Mouse (Mus musculus) midbrain, postnatal 0 days (tissue): ENCODE results near the gene Pafah1b3. TPM values are rescaled to one million over a fixed set of nuclear protein-coding genes. Genes with fewer than 3 reads are reported as not detected.

Source experiments
- ATAC-seq: fragments of 200-750 bp; cut with Nextera tagmentation; 2 replicates; pipeline ENCODE4 v1.8.0; 2017; ENCODE audit warnings: moderate number of reproducible peaks, mild to moderate bottlenecking, moderate TSS enrichment, moderate library complexity; ENCODE audit not compliant: low FRiP score
- DNase-seq: peaks from one replicate; pipeline ENCODE4 v3.0.0-alpha.2; 2015; ENCODE audit warnings: low spot score
- H3K27ac ChIP-seq: fragments of 300-500 bp; sonication (generic); 2 replicates; pipeline ENCODE4 v1.5.1; 2014; ENCODE audit warnings: low read depth, mild to moderate bottlenecking, low read length, mixed read lengths
- H3K27me3 ChIP-seq: fragments of 300-500 bp; sonication (generic); 2 replicates; pipeline ENCODE4 v1.6.1; 2014; ENCODE audit warnings: low read length, control low read depth, mixed read lengths; ENCODE audit not compliant: insufficient read depth
- H3K36me3 ChIP-seq: fragments of 300-500 bp; sonication (generic); 2 replicates; pipeline ENCODE4 v1.6.1; 2014; ENCODE audit warnings: low read length, control low read depth, mixed read lengths; ENCODE audit not compliant: insufficient read depth
- H3K4me1 ChIP-seq: fragments of 300-500 bp; sonication (generic); 2 replicates; pipeline ENCODE4 v1.6.1; 2014; ENCODE audit warnings: mild to moderate bottlenecking, control low read depth, antibody characterized with exemption, low read length, mixed read lengths; ENCODE audit not compliant: insufficient read depth
- H3K4me2 ChIP-seq: fragments of 300-500 bp; sonication (generic); 2 replicates; pipeline ENCODE4 v1.6.1; 2014; ENCODE audit warnings: low read depth, mild to moderate bottlenecking, low read length, mixed read lengths; ENCODE audit not compliant: poor library complexity, severe bottlenecking
- H3K4me3 ChIP-seq: fragments of 300-500 bp; sonication (generic); 2 replicates; pipeline ENCODE4 v1.5.1; 2014; ENCODE audit warnings: low read depth, mild to moderate bottlenecking, low read length, moderate library complexity
- H3K9ac ChIP-seq: fragments of 300-500 bp; sonication (generic); replicated peaks from 2 replicates; pipeline ENCODE4 v1.6.1; 2014; ENCODE audit warnings: mild to moderate bottlenecking, low read length, moderate library complexity, mixed read lengths; ENCODE audit not compliant: poor library complexity, severe bottlenecking
- H3K9me3 ChIP-seq: fragments of 300-500 bp; sonication (generic); 2 replicates; pipeline ENCODE4 v1.6.1; 2016; ENCODE audit warnings: low read length, control low read depth
- CTCF ChIP-seq: IDR thresholded peaks from 2 replicates; pipeline ENCODE4 v1.5.1; 2016; ENCODE audit warnings: antibody characterized with exemption, mild to moderate bottlenecking
- WGBS: fragments of 180-500 bp; shearing (Covaris S2); extraction: QIAGEN DNeasy Blood & Tissue Kit; methylation state at CpG from one replicate; pipeline ENCODE4 v1.1.7; 2014; 5-methylcytosine and 5-hydroxymethylcytosine counted together
- polyA plus RNA-seq: library from polyadenylated mRNA; unstranded; fragments of >200 nt; fragmentation: Nextera tagmentation; extraction: Ambion mirVana; gene quantifications from 2 replicates; pipeline ENCODE4 v1.2.1, GENCODE M21; 2015
- total RNA-seq: library from RNA; depleted of rRNA; stranded (reverse); fragments of >200 nt; gene quantifications from 2 replicates; pipeline ENCODE4 v1.2.3, GENCODE M21; 2014

Pafah1b3 gene
- total and polyA plus RNA-seq, 2 experiments from 2014 or later: 604 to 661 TPM

DNA sequence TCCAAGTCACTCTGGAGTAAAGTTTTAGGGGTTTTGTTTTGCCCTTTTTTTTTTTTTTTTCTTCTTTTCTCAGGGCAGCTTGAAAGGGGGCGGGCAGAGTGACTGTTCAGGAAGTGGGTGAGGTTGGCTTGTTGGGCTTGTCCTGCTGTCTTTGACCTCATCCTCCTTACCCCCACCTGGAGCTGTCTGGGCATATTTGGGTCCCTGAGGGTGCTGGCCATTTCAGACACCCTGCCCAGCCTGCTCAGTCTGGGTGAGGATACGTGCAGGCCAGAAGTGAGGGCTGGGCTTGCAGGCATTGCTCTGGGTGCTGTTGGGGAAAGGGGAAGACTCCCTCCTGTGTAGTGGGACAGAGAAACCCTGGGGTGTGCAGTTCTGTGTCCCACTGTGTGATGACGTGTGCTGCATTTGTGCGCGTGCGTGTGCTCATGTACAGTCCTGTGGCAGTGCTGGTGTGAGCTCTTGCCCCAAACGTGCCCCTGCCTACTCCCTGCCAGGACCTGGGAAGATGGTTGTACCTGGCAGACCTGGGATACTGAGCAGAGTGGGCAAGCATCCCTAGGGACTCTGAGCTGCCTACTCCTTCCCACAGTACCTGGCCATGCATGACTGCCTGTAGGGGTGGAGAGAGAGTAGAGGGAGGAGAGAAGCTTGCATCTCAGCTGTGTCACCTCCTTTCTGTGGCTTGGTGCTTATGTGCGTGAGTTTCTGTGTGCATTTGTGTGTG, 28.1 kb downstream of the Pafah1b3 start:
- H3K9me3 ChIP-seq: no peaks in the 10 kb centered on the region
- H3K27ac ChIP-seq: no peak overlapping the region

GRCm38 (mm10) chr7:25269029-25269428, 28.8 kb downstream of the Pafah1b3 start:
- DNase-seq: no peak
- Histone ChIP-seq H3K9ac (peak overlapping the region; percentile 73), H3K27me3 (no peaks in the 10 kb centered on the region), H3K27ac (peak overlapping the region; percentile 85), H3K4me1 (peaks cover 6% of the 10 kb centered on the region; the same call in 1 of the 2 replicates), H3K4me2 (peak overlapping the region; percentile 91), H3K36me3 (peaks cover 31% of the 10 kb centered on the region), H3K4me3 (peak overlapping the region; percentile 72), H3K9me3 (no peaks in the 10 kb centered on the region)
- WGBS: 47% methylated on average over 4 of the region's 4 CpGs
- no peak for TF ChIP-seq CTCF
- no peak for ATAC-seq

More for the DNA sequence above, 28.1 kb downstream of the Pafah1b3 start:
- peaks cover 36% of the 10 kb centered on the region for H3K36me3 ChIP-seq
- no peak for DNase-seq
- no peak overlapping the region for H3K9ac ChIP-seq
- H3K4me1 ChIP-seq: peaks cover 6% of the 10 kb centered on the region; the same call in 1 of the 2 replicates
- TF ChIP-seq CTCF: no peak
- H3K4me2 ChIP-seq: peak overlapping the region; percentile 91
- no peak for ATAC-seq
- peak overlapping the region; percentile 72; the same call in 1 of the 2 replicates for H3K4me3 ChIP-seq
- 78% methylated on average over 8 of the region's 8 CpGs for WGBS
- no peaks in the 10 kb centered on the region for H3K27me3 ChIP-seq

GRCm38 (mm10) chr7:25268588-25268987, 29.2 kb downstream of the Pafah1b3 start:
- Histone ChIP-seq H3K27ac (peak overlapping the region; percentile 85), H3K36me3 (peaks cover 28% of the 10 kb centered on the region), H3K27me3 (no peaks in the 10 kb centered on the region), H3K9ac (peak overlapping the region; percentile 73), H3K4me1 (peaks cover 6% of the 10 kb centered on the region; the same call in 1 of the 2 replicates), H3K9me3 (no peaks in the 10 kb centered on the region), H3K4me3 (peak overlapping the region; percentile 72), H3K4me2 (peak overlapping the region; percentile 91)
- WGBS: 5% methylated on average over 7 of the region's 7 CpGs
- no peak for DNase-seq
- ATAC-seq: no peak
- no peak for TF ChIP-seq CTCF

- peaks cover 6% of the 10 kb centered on the region; the same call in 1 of the 2 replicates for H3K4me1 ChIP-seq
- ATAC-seq (peak; percentile 96), DNase-seq (peak; percentile 100)
- under 1% methylated on average over 33 of the region's 33 CpGs for WGBS
- H3K27ac ChIP-seq: peak overlapping the region; percentile 96
- TF ChIP-seq CTCF: no peak
- H3K36me3 ChIP-seq: peaks cover 21% of the 10 kb centered on the region
- H3K9ac ChIP-seq: peak overlapping the region; percentile 77
- H3K9me3 ChIP-seq: no peaks in the 10 kb centered on the region
- no peaks in the 10 kb centered on the region for H3K27me3 ChIP-seq
- H3K4me2 ChIP-seq: peak overlapping the region; percentile 91
- peak overlapping the region; percentile 72 for H3K4me3 ChIP-seq
These were observed 29.9 kb downstream of the Pafah1b3 start for GRCm38 (mm10) chr7:25267751-25268463.

DNA sequence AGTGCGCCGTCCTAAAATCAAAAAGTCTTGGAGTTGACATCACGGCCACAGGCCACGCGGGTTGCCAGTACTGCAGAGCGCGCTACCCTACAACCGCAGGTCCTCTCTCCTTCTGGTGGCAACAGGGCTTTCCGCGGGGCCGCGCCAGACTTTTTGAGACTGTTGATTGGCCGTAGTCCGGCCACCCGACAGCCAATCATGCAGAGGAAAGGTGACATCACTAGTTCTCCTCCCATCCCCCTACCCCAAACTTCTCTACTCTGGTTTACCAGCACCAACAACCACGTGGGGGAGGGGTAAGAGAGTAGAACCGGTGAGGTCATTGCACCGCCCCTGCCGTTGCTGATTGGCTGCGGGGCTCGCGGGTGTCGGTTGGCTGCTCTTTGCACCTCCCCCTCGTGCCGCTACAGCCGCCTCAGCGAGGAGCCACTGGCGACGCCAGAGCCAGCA, 30.5 kb downstream of the Pafah1b3 start, which contains the start of gene Cic:
TSS of gene Cic (plus strand) at position 404 of the 450 bp plus-strand sequence.
- Histone ChIP-seq H3K27me3 (no peaks in the 10 kb centered on the region), H3K9me3 (no peaks in the 10 kb centered on the region), H3K4me3 (peak within 1 kb of the TSS; percentile 72), H3K36me3 (peaks cover 16% of the 10 kb centered on the region), H3K27ac (peak within 1 kb of the TSS; percentile 96), H3K9ac (peak within 1 kb of the TSS; percentile 77), H3K4me1 (peaks cover 6% of the 10 kb centered on the region; the same call in 1 of the 2 replicates), H3K4me2 (peak within 1 kb of the TSS; percentile 91)
- no peak for TF ChIP-seq CTCF
- DNase-seq (peak; percentile 100), ATAC-seq (peak; percentile 91)
- 0% methylated on average over 29 of the region's 29 CpGs for WGBS
